Mouse (Mus musculus) v-Abl transformed pro-B cells (cell line): Measurements from ENCODE around the gene Rabl6.

Experiments used
- in situ Hi-C, 2 experiments: fragments of 400-800 bp; cut with MboI; formaldehyde crosslinking; loops; one replicate each; pipeline ENCODE4 v1.15.1; 2025; ENCODE audit not compliant: unreplicated experiment in 2 of 2

Rabl6 gene

GRCm38 (mm10) chr2:25596765-25597510, 11.4 kb downstream of the Rabl6 start:
- in situ Hi-C loops, result no loop called here

- in situ Hi-C loops, result no loop called here
Measured at GRCm38 (mm10) chr2:25591863-25592262, 16.5 kb downstream of the Rabl6 start.

GRCm38 (mm10) chr2:25588227-25588907, 20.0 kb downstream of the Rabl6 start:
- in situ Hi-C loops, result no loop called here

- in situ Hi-C loops, result no loop called here
Measured at GRCm38 (mm10) chr2:25587290-25587689, 21.0 kb downstream of the Rabl6 start.

- in situ Hi-C loops, result no loop called here
Measured at GRCm38 (mm10) chr2:25585601-25586000, 22.7 kb downstream of the Rabl6 start.

- in situ Hi-C loops, result no loop called here
Measured at GRCm38 (mm10) chr2:25584856-25585255, 23.5 kb downstream of the Rabl6 start.

GRCm38 (mm10) chr2:25584152-25584551, 24.2 kb downstream of the Rabl6 start:
- in situ Hi-C loops, result no loop called here

GRCm38 (mm10) chr2:25583571-25583970, 24.8 kb downstream of the Rabl6 start:
- in situ Hi-C loops, result no loop called here

GRCm38 (mm10) chr2:25583120-25583481, 25.2 kb downstream of the Rabl6 start:
- in situ Hi-C loops, result no loop called here

- in situ Hi-C loops, result no loop called here
Measured at GRCm38 (mm10) chr2:25582466-25583119, 25.7 kb downstream of the Rabl6 start.

- in situ Hi-C loops, result no loop called here
Measured at GRCm38 (mm10) chr2:25581901-25582301, 26.4 kb downstream of the Rabl6 start.

GRCm38 (mm10) chr2:25581294-25581864, 26.9 kb downstream of the Rabl6 start, which contains the start of gene Ajm1:
TSS of gene Ajm1 (minus strand) at chr2:25581757.
- in situ Hi-C loops, result no loop called here

GRCm38 (mm10) chr2:25580621-25581101, 27.7 kb downstream of the Rabl6 start:
- in situ Hi-C loops, result no loop called here

GRCm38 (mm10) chr2:25579737-25580460, 28.4 kb downstream of the Rabl6 start:
- in situ Hi-C loops, result no loop called here

GRCm38 (mm10) chr2:25578796-25579736, 29.3 kb downstream of the Rabl6 start:
- in situ Hi-C loops, result no loop called here

- in situ Hi-C loops, result no loop called here
Measured at GRCm38 (mm10) chr2:25577951-25578795, 30.1 kb downstream of the Rabl6 start.

GRCm38 (mm10) chr2:25576965-25577891, 31.1 kb downstream of the Rabl6 start:
- in situ Hi-C loops, result no loop called here
